Mouse (Mus musculus) Patski (cell line): Measurements from ENCODE around the gene Daam2. TPM values are rescaled to one million over a fixed set of nuclear protein-coding genes. Genes with fewer than 3 reads are reported as not detected.

ENCODE experiments used
- ATAC-seq: fragments of 100-300 bp; one replicate; pipeline ENCODE4 v1.8.0; 2021
- CTCF ChIA-PET: fragments of 350-600 bp; sonication (Branson Sonifier 250); formaldehyde crosslinking; loops from one replicate; lab custom pipeline; 2022; ENCODE audit warnings: inconsistent platforms; lab: Charles Lee
- POLR2A ChIA-PET: fragments of 350-600 bp; sonication (Branson Sonifier 250); formaldehyde crosslinking; loops from one replicate; lab custom pipeline; 2022; ENCODE audit warnings: antibody characterized with exemption, inconsistent platforms; lab: Charles Lee
- DNase-seq: peaks from one replicate; pipeline ENCODE4 v3.0.0-alpha.2; 2011; ENCODE audit warnings: low read depth, low spot score
- H3K27me3 ChIP-seq: fragments of 371-371 bp; one replicate; pipeline ENCODE4 v1.5.1; 2021
- CTCF ChIP-seq: fragments of 100-300 bp; IDR thresholded peaks from one replicate; pipeline ENCODE4 v1.5.1; 2021
- in situ Hi-C: fragments of 300-500 bp; cut with MboI; formaldehyde crosslinking; loops from 3 replicates; pipeline ENCODE4 v1.11.1; 2018; ENCODE audit warnings: low pct_unique_long_range_greater_than_20kb, mixed read lengths
- polyA plus RNA-seq: library from polyadenylated mRNA; unstranded; gene quantifications from one replicate; pipeline ENCODE4 v1.2.3, GENCODE M21; 2021

The Daam2 gene
- 2.4 TPM for polyA plus RNA-seq

- no peak for TF ChIP-seq CTCF
- peaks cover 3% of the 10 kb centered on the region for H3K27me3 ChIP-seq
- ATAC-seq (peak; percentile 94), DNase-seq (no peak)
- in situ Hi-C loops = no loop called here
- ChIA-PET POLR2A (interaction anchor here (1.4 kb wide), 1 partner anchor 26 kb away, joined by 3 read pairs; no protein-coding TSS in a partner anchor), CTCF (interaction anchor here (1.2 kb wide), 1 partner anchor 33 kb away, joined by 3 read pairs; no protein-coding TSS in a partner anchor)
Observed at GRCm38 (mm10) chr17:49563830-49564470, at the start of gene Daam2. TSS of gene Daam2 (minus strand) at chr17:49564343.

- H3K27me3 ChIP-seq = no peaks in the 10 kb centered on the region
- no peak for TF ChIP-seq CTCF
- in situ Hi-C loops = loop anchor here (5.0 kb wide), 1 partner anchor 78 kb away; no protein-coding TSS in a partner anchor
- ATAC-seq (no peak), DNase-seq (no peak)
- CTCF ChIA-PET = no interaction called here
- POLR2A ChIA-PET = no interaction called here
Observed at GRCm38 (mm10) chr17:49610296-49610695, 46.2 kb upstream of the Daam2 start.

- CTCF ChIA-PET = no interaction called here
- no peak for TF ChIP-seq CTCF
Observed at GRCm38 (mm10) chr17:49607351-49608027, 43.3 kb upstream of the Daam2 start.

GRCm38 (mm10) chr17:49605397-49605796 lies 41.3 kb upstream of the Daam2 start:
- in situ Hi-C loops = no loop called here
- ATAC-seq (no peak), DNase-seq (no peak)
- peak; percentile 45 for TF ChIP-seq CTCF
- CTCF ChIA-PET = interaction anchor here (2.1 kb wide), 1 partner anchor 136 kb away, joined by 4 read pairs; no protein-coding TSS in a partner anchor
- POLR2A ChIA-PET = no interaction called here
- H3K27me3 ChIP-seq = no peaks in the 10 kb centered on the region

More at GRCm38 (mm10) chr17:49607351-49608027, 43.3 kb upstream of the Daam2 start:
- H3K27me3 ChIP-seq = no peaks in the 10 kb centered on the region
- in situ Hi-C loops = no loop called here
- DNase-seq (no peak), ATAC-seq (no peak)
- POLR2A ChIA-PET = no interaction called here

GRCm38 (mm10) chr17:49590051-49590450 lies 25.9 kb upstream of the Daam2 start:
- in situ Hi-C loops = no loop called here
- CTCF ChIA-PET = no interaction called here
- ATAC-seq = no peak
- TF ChIP-seq CTCF = no peak
- POLR2A ChIA-PET = no interaction called here
- no peak for DNase-seq
- peaks cover 11% of the 10 kb centered on the region for H3K27me3 ChIP-seq

- TF ChIP-seq CTCF = no peak
- ATAC-seq (no peak), DNase-seq (no peak)
- ChIA-PET CTCF (no interaction called here), POLR2A (no interaction called here)
- no peaks in the 10 kb centered on the region for H3K27me3 ChIP-seq
- in situ Hi-C loops = no loop called here
Observed at GRCm38 (mm10) chr17:49582471-49582870, 18.3 kb upstream of the Daam2 start.

- ChIA-PET CTCF (interaction anchor here (1.0 kb wide), 1 partner anchor 23 kb away, joined by 3 read pairs; no protein-coding TSS in a partner anchor), POLR2A (no interaction called here)
- DNase-seq = no peak
- no peaks in the 10 kb centered on the region for H3K27me3 ChIP-seq
- in situ Hi-C loops = no loop called here
- TF ChIP-seq CTCF = no peak
- no peak for ATAC-seq
Observed at GRCm38 (mm10) chr17:49577321-49577720, 13.2 kb upstream of the Daam2 start.

- TF ChIP-seq CTCF = no peak
- in situ Hi-C loops = no loop called here
- CTCF ChIA-PET = no interaction called here
- POLR2A ChIA-PET = no interaction called here
- ATAC-seq = no peak
- H3K27me3 ChIP-seq = peaks cover 3% of the 10 kb centered on the region
- DNase-seq = no peak
Observed at GRCm38 (mm10) chr17:49568717-49569116, 4.6 kb upstream of the Daam2 start.

GRCm38 (mm10) chr17:49564489-49564888 lies 346 bp upstream of the Daam2 start:
- DNase-seq (no peak), ATAC-seq (peak; percentile 2)
- H3K27me3 ChIP-seq = peaks cover 3% of the 10 kb centered on the region
- no peak for TF ChIP-seq CTCF
- POLR2A ChIA-PET = interaction anchor here (1.4 kb wide), 1 partner anchor 26 kb away, joined by 3 read pairs; no protein-coding TSS in a partner anchor
- in situ Hi-C loops = no loop called here
- CTCF ChIA-PET = interaction anchor here (1.2 kb wide), 1 partner anchor 34 kb away, joined by 3 read pairs; no protein-coding TSS in a partner anchor

- no peak for DNase-seq
- peaks cover 3% of the 10 kb centered on the region for H3K27me3 ChIP-seq
- ATAC-seq = no peak
- POLR2A ChIA-PET = interaction anchor here (1.4 kb wide), 1 partner anchor 25 kb away, joined by 3 read pairs; no protein-coding TSS in a partner anchor
- in situ Hi-C loops = no loop called here
- CTCF ChIA-PET = no interaction called here
- no peak for TF ChIP-seq CTCF
Observed at GRCm38 (mm10) chr17:49563416-49563780, 745 bp downstream of the Daam2 start.
